Mouse (Mus musculus) liver, postnatal 0 days (tissue): ENCODE measurements at regions not wholly inside any gene's neighbourhood (a gene's known extent, or its start where the extent isn't known, plus 50 kb on each side); places are given as distances from the start of the nearest gene placed in this dataset.

Experiments used
- CTCF ChIP-seq: sonication (generic); IDR thresholded peaks from 2 replicates; pipeline ENCODE4 v1.5.1; 2016; ENCODE audit warnings: antibody characterized with exemption, low read depth
- EP300 ChIP-seq: IDR thresholded peaks from 2 replicates; pipeline ENCODE4 v1.6.1; 2016; ENCODE audit warnings: antibody characterized with exemption, low read depth, mild to moderate bottlenecking

- TF ChIP-seq CTCF (no peak), EP300 (no peak)
Measured at GRCm38 (mm10) chr14:116869996-116870395, 55.1 kb upstream of the Gpc6 start.
